Mouse (Mus musculus) CH12.LX (cell line): Measurements from ENCODE around the gene Phox2a.

Source experiments
- CTCF ChIP-seq, 2 experiments: IDR thresholded peaks in 1 of 2; conservative IDR thresholded peaks in 1 of 2; 2 replicates each; pipeline ENCODE4 v1.5.1; 2011 to 2012; ENCODE audit warnings: low read depth in 2 of 2, low read length in 2 of 2, improper control_type of control experiment in 1 of 2, inconsistent platforms in 1 of 2, mild to moderate bottlenecking in 1 of 2, moderate library complexity in 1 of 2
- ETS1 ChIP-seq: conservative IDR thresholded peaks from 2 replicates; pipeline ENCODE4 v1.6.1; 2012; ENCODE audit warnings: low read depth, mild to moderate bottlenecking, inconsistent platforms, low read length, improper control_type of control experiment, moderate library complexity
- MAX ChIP-seq: IDR thresholded peaks from 2 replicates; pipeline ENCODE4 v1.6.1; 2011; ENCODE audit warnings: low read length, improper control_type of control experiment
- MEF2A ChIP-seq: IDR thresholded peaks from 2 replicates; pipeline ENCODE4 v1.6.1; 2014; ENCODE audit warnings: low read depth, mild to moderate bottlenecking, inconsistent platforms, low read length, improper control_type of control experiment, borderline replicate concordance
- NELFE ChIP-seq: IDR thresholded peaks from 2 replicates; pipeline ENCODE4 v1.6.1; 2011; ENCODE audit warnings: low read depth, low read length, improper control_type of control experiment
- SMC3 ChIP-seq: IDR thresholded peaks from 2 replicates; pipeline ENCODE4 v1.6.1; 2011; ENCODE audit warnings: low read depth, low read length, improper control_type of control experiment
- TBP ChIP-seq: conservative IDR thresholded peaks from 2 replicates; pipeline ENCODE4 v1.6.1; 2011; ENCODE audit warnings: low read depth, low read length, improper control_type of control experiment
- TCF12 ChIP-seq: IDR thresholded peaks from 2 replicates; pipeline ENCODE4 v1.6.1; 2014; ENCODE audit warnings: low read depth, mild to moderate bottlenecking, inconsistent platforms, low read length, improper control_type of control experiment
- USF2 ChIP-seq: conservative IDR thresholded peaks from 2 replicates; pipeline ENCODE4 v1.6.1; 2011; ENCODE audit warnings: low read depth, low read length, improper control_type of control experiment
- ZNF384 ChIP-seq: IDR thresholded peaks from 2 replicates; pipeline ENCODE4 v1.6.1; 2012; ENCODE audit warnings: low read depth, low read length, improper control_type of control experiment, inconsistent platforms

- no peak for TF ChIP-seq ETS1
- no peak for TF ChIP-seq MAX
- TF ChIP-seq USF2, result no peak
- no peak for TF ChIP-seq CTCF (conservative IDR thresholded peaks at IDR 0.05 in 1 of 2, IDR thresholded peaks at IDR 0.05 in 1 of 2; ENCODE audit: low read depth in 2 of 2, low read length in 2 of 2)
- TF ChIP-seq TCF12, result no peak
- TF ChIP-seq SMC3, result no peak
- no peak for TF ChIP-seq TBP
- TF ChIP-seq ZNF384, result no peak
- no peak for TF ChIP-seq MEF2A
- no peak for TF ChIP-seq NELFE
Measured at GRCm38 (mm10) chr7:101770051-101770450, 48.1 kb upstream of the Phox2a start.
